Mouse (Mus musculus) monocyte, adult 2 months (primary cell): ENCODE measurements around the gene Mgrn1.

Source experiments
- DNase-seq, 2 experiments: peaks; one replicate each; pipeline ENCODE4 v3.0.0; 2022; ENCODE audit warnings: low spot score in 2 of 2, low read depth in 1 of 2

The Mgrn1 gene

GRCm38 (mm10) chr16:4878192-4878885 is 7.7 kb upstream of the Mgrn1 start:
- DNase-seq: no peak

GRCm38 (mm10) chr16:4879101-4879707 is 6.8 kb upstream of the Mgrn1 start:
- no peak for DNase-seq

GRCm38 (mm10) chr16:4879708-4880124 is 6.3 kb upstream of the Mgrn1 start:
- peak; percentile 71 to 82 for DNase-seq

- DNase-seq: peak; percentile 88 to 91
Measured at GRCm38 (mm10) chr16:4880136-4880825, 5.8 kb upstream of the Mgrn1 start, which contains the start of gene Ubald1. Gene Ubald1, minus strand, starts transcription at chr16:4880315.

GRCm38 (mm10) chr16:4881400-4882351 is 4.4 kb upstream of the Mgrn1 start:
- no peak for DNase-seq

- DNase-seq: no peak
Measured at GRCm38 (mm10) chr16:4884930-4885329, 1.1 kb upstream of the Mgrn1 start.

GRCm38 (mm10) chr16:4886690-4887020 is 606 bp downstream of the Mgrn1 start:
- no peak for DNase-seq

- DNase-seq: no peak
Measured at GRCm38 (mm10) chr16:4890201-4890709, 4.2 kb downstream of the Mgrn1 start.

- DNase-seq: no peak
Measured at GRCm38 (mm10) chr16:4892171-4892570, 6.1 kb downstream of the Mgrn1 start.

- DNase-seq: no peak
Measured at GRCm38 (mm10) chr16:4894201-4894908, 8.3 kb downstream of the Mgrn1 start.

GRCm38 (mm10) chr16:4896249-4897027 is 10.4 kb downstream of the Mgrn1 start:
- no peak for DNase-seq

GRCm38 (mm10) chr16:4897146-4897730 is 11.2 kb downstream of the Mgrn1 start:
- DNase-seq: no peak

- no peak for DNase-seq
Measured at GRCm38 (mm10) chr16:4898881-4899280, 12.8 kb downstream of the Mgrn1 start.

GRCm38 (mm10) chr16:4899711-4900110 is 13.7 kb downstream of the Mgrn1 start:
- DNase-seq: no peak

GRCm38 (mm10) chr16:4901167-4901566 is 15.1 kb downstream of the Mgrn1 start:
- no peak for DNase-seq

GRCm38 (mm10) chr16:4902390-4902789 is 16.3 kb downstream of the Mgrn1 start:
- no peak for DNase-seq

- no peak for DNase-seq
Measured at GRCm38 (mm10) chr16:4903491-4904102, 17.5 kb downstream of the Mgrn1 start.

GRCm38 (mm10) chr16:4904878-4905277 is 18.8 kb downstream of the Mgrn1 start:
- no peak for DNase-seq

GRCm38 (mm10) chr16:4905591-4905990 is 19.5 kb downstream of the Mgrn1 start:
- no peak for DNase-seq
